Mouse (Mus musculus): ENCODE results near the gene Rab14. TPM values are rescaled to one million over a fixed set of nuclear protein-coding genes. Genes with fewer than 3 reads are reported as not detected.
A peak's percentile ranks its signal among the peaks of the same experiment; 100 is the strongest.

The Rab14 gene
- polyA plus RNA-seq, 1 experiment: 120 TPM

GRCm38 (mm10) chr2:35138576-35138975 is 62.3 kb downstream of the Rab14 start:
- H3K4me3 ChIP-seq (replicated peaks; ENCODE audit: extremely low read depth, low read depth, low read length): no peak overlapping the region
- DNase-seq: no peak
- 53% methylated on average over 1 of the region's 1 CpGs for WGBS
- H3K4me1 ChIP-seq (ENCODE audit: control insufficient read depth, insufficient read depth, low read length): no peaks in the 10 kb centered on the region
- TF ChIP-seq CTCF (IDR thresholded peaks at IDR 0.05; ENCODE audit: insufficient read depth, low read length) (no peak), POLR2A (IDR thresholded peaks at IDR 0.05; ENCODE audit: borderline replicate concordance, extremely low read depth, low read depth, low read length) (no peak)

GRCm38 (mm10) chr2:35133891-35134290 is 67.0 kb downstream of the Rab14 start:
- TF ChIP-seq POLR2A (IDR thresholded peaks at IDR 0.05; ENCODE audit: borderline replicate concordance, extremely low read depth, low read depth, low read length) (no peak), CTCF (IDR thresholded peaks at IDR 0.05; ENCODE audit: insufficient read depth, low read length) (no peak)
- WGBS: 77% methylated on average over 5 of the region's 5 CpGs
- Histone ChIP-seq H3K4me1 (ENCODE audit: control insufficient read depth, insufficient read depth, low read length) (peaks cover 6% of the 10 kb centered on the region), H3K4me3 (replicated peaks; ENCODE audit: extremely low read depth, low read depth, low read length) (no peak overlapping the region)
- DNase-seq: no peak

- TF ChIP-seq POLR2A (IDR thresholded peaks at IDR 0.05; ENCODE audit: borderline replicate concordance, extremely low read depth, low read depth, low read length) (no peak), CTCF (IDR thresholded peaks at IDR 0.05; ENCODE audit: insufficient read depth, low read length) (no peak)
- Histone ChIP-seq H3K4me1 (ENCODE audit: control insufficient read depth, insufficient read depth, low read length) (peaks cover 6% of the 10 kb centered on the region), H3K4me3 (replicated peaks; ENCODE audit: extremely low read depth, low read depth, low read length) (peak overlapping the region; percentile 49)
- WGBS: 2% methylated on average over 5 of the region's 5 CpGs
- DNase-seq: no peak
Observed at GRCm38 (mm10) chr2:35132662-35133055, 68.3 kb downstream of the Rab14 start.

GRCm38 (mm10) chr2:35131991-35132661 is 68.8 kb downstream of the Rab14 start:
- WGBS: under 1% methylated on average over 21 of the region's 21 CpGs
- Histone ChIP-seq H3K4me1 (ENCODE audit: control insufficient read depth, insufficient read depth, low read length) (peaks cover 6% of the 10 kb centered on the region), H3K4me3 (replicated peaks; ENCODE audit: extremely low read depth, low read depth, low read length) (peak overlapping the region; percentile 42)
- TF ChIP-seq CTCF (IDR thresholded peaks at IDR 0.05; ENCODE audit: insufficient read depth, low read length) (no peak), POLR2A (IDR thresholded peaks at IDR 0.05; ENCODE audit: borderline replicate concordance, extremely low read depth, low read depth, low read length) (peak; percentile 57; the same call in 1 of the 2 replicates)
- DNase-seq: peak; percentile 98

GRCm38 (mm10) chr2:35131491-35131890 is 69.4 kb downstream of the Rab14 start:
- peaks cover 6% of the 10 kb centered on the region for H3K4me1 ChIP-seq (ENCODE audit: control insufficient read depth, insufficient read depth, low read length)
- H3K4me3 ChIP-seq (replicated peaks; ENCODE audit: extremely low read depth, low read depth, low read length): no peak overlapping the region
- TF ChIP-seq CTCF (IDR thresholded peaks at IDR 0.05; ENCODE audit: insufficient read depth, low read length) (no peak), POLR2A (IDR thresholded peaks at IDR 0.05; ENCODE audit: borderline replicate concordance, extremely low read depth, low read depth, low read length) (no peak)
- no peak for DNase-seq

Other genes with a start within 250 kb of the Rab14 start
- 52.3 and 59.6 TPM in 2 replicates for gene Traf1, start 239.3 kb downstream of the Rab14 start, polyA plus RNA-seq (2012; rRNA removed)
- 106 and 168 TPM in 2 replicates for gene Hc, start 139.7 kb downstream of the Rab14 start, polyA plus RNA-seq (2012; rRNA removed)
- 0.80 and 1.3 TPM in 2 replicates for gene AI182371, start 99.6 kb downstream of the Rab14 start, polyA plus RNA-seq (2012; rRNA removed)
- 10.3 and 14.9 TPM in 2 replicates for gene Cntrl, start 91.6 kb downstream of the Rab14 start, polyA plus RNA-seq (2012; rRNA removed)
- gene Gsn, start 55.3 kb upstream of the Rab14 start, polyA plus RNA-seq (2012; rRNA removed): 2,994 and 3,301 TPM in 2 replicates
- gene Stom, start 135.9 kb upstream of the Rab14 start, polyA plus RNA-seq (2012; rRNA removed): 45.1 and 69.5 TPM in 2 replicates
- gene 4930568D16Rik, start 166.6 kb upstream of the Rab14 start, polyA plus RNA-seq (2012; rRNA removed): not detected in 2 replicates
- not detected in 2 replicates for gene 4930402F06Rik, start 196.1 kb upstream of the Rab14 start, polyA plus RNA-seq (2012; rRNA removed)